Mouse (Mus musculus) cerebellum, adult 2 months (tissue): ENCODE results near the gene Gsk3b.

Experiments used
- CTCF ChIP-seq: fragments of 200-500 bp; IDR thresholded peaks from 2 replicates; pipeline ENCODE4 v1.5.1; 2011; ENCODE audit warnings: low read depth, mild to moderate bottlenecking, control low read depth, low read length, moderate library complexity, borderline replicate concordance; ENCODE audit not compliant: insufficient read depth
- POLR2A ChIP-seq: fragments of 200-500 bp; IDR thresholded peaks from 2 replicates; pipeline ENCODE4 v1.6.1; 2011; ENCODE audit warnings: low read length, control low read depth, borderline replicate concordance; ENCODE audit not compliant: insufficient read depth

GRCm38 (mm10) chr16:38248331-38248961 is 159.6 kb downstream of the Gsk3b start:
- TF ChIP-seq POLR2A, result no peak
- TF ChIP-seq CTCF, result no peak
